Mouse (Mus musculus): ENCODE results near the gene Slc30a1.

- TF ChIP-seq POLR2A (IDR thresholded peaks at IDR 0.05; ENCODE audit: low read depth, low read length) (no peak), CTCF (conservative IDR thresholded peaks at IDR 0.05; ENCODE audit: insufficient read depth, insufficient read length, low read depth, low read length) (no peak)
Measured at GRCm38 (mm10) chr1:191946835-191947234, 40.3 kb downstream of the Slc30a1 start.
